Mouse (Mus musculus) heart, postnatal 0 days (tissue): ENCODE measurements around the gene Zfpm1.

Experiments used
- CTCF ChIP-seq: IDR thresholded peaks from 2 replicates; pipeline ENCODE4 v1.5.1; 2016; ENCODE audit warnings: antibody characterized with exemption, control low read depth, low read depth
- EP300 ChIP-seq: IDR thresholded peaks from 2 replicates; pipeline ENCODE4 v1.6.1; 2016; ENCODE audit warnings: antibody characterized with exemption, low read depth

DNA sequence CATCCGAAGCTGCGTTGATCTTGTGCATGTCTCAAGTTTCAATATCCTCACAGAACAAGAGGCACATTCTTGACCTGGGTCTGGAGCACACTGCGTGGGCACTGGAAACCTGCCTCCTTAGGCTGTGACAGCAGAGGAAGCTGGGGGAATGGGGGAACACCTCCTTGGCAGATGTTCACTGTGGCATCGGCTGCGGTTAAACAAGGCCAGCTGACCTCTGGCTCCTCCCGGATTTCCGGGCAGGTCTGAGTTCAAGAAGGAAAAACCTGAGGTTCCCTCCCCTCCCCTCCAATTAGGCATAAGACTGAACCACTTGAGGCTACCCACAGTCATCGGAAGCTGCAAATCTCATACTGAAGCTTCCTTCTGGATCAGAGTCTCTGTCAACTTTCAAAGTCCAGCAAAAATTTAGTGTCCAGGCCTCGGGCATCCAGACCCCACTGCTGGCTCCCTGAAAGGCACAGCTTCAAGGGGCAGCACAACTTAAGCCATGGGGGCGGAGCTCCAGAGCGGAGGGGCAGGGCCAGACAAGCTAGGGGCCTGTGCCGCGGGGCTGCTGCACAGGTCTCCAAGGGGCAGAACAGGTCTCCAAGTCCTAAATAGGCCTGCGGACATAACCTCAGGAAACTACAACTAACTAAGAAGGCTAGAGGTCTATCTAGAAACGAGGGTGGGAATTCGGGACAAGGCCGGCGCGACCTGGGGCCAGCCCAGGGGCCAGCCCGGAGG is 1.2 kb upstream of the Zfpm1 start:
- TF ChIP-seq CTCF, result no peak
- no peak for TF ChIP-seq EP300
